ENCODE assay signal across 8 mouse cellular contexts in the genomic region with DNA sequence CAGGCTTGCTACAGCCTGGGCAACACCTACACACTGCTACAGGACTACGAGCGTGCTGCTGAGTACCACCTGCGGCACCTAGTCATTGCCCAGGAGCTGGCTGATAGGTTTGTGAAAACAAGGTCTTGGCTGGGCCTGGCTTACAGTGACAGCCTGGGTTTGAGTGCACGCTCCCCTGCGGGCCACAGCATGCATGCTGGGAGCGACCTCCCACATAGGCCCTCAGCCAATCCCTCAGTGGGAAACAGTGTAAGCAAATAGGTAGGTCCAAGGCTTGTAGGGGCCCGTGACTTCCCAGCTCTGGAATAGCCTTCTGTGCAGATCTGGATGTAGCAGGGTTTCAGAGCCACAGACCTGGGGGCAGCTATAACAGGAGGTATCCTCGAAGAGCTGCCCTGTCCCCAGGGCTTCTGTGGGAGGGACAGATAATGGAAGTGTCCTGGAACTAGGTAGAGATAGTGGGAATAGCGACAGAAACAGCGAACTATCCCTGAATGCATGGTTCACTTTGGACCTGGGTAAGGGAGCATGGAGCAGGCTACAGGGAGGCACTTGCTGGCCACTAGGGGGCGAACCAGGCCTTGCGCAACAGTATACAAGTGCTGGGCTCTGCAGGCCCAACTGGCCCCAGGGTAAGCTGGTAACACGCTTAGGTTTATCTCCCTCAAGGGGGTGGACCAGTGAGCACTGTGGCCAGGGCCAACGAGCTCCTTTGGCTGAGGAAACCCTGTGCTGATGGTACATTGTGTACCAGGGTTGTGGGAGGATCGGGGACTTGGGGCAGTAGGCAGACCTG. TPM values are rescaled to one million over a fixed set of nuclear protein-coding genes. Genes with fewer than 3 reads are reported as not detected.
DNase-seq lines count a peak whose midpoint lies in the region; ATAC-seq lines count a peak whose summit lies in the region.

No protein-coding gene starts in this region.

- H3K4me1 ChIP-seq in hindbrain, embryonic 11.5 days (replicated peaks; ENCODE audit: control insufficient read depth, insufficient read depth, low read length), result no peaks in the 10 kb centered on the region
- no peaks in the 10 kb centered on the region for H3K4me1 ChIP-seq in liver, embryonic 11.5 days (replicated peaks; ENCODE audit: control insufficient read depth, insufficient read depth, low read length)

- no peak overlapping the region for H3K4me2 ChIP-seq in hindbrain, embryonic 11.5 days (replicated peaks; ENCODE audit: low read depth, low read length)
- H3K4me2 ChIP-seq in liver, embryonic 11.5 days, result no peak overlapping the region

- peaks cover 7% of the 10 kb centered on the region; the same call in 1 of the 2 replicates for H3K36me3 ChIP-seq in hindbrain, embryonic 11.5 days (ENCODE audit: control insufficient read depth, insufficient read depth, low read length)
- peaks cover 19% of the 10 kb centered on the region; the same call in 1 of the 2 replicates for H3K36me3 ChIP-seq in liver, embryonic 11.5 days (ENCODE audit: control insufficient read depth, insufficient read depth, low read length)

- H3K4me3 ChIP-seq in hindbrain, embryonic 11.5 days (ENCODE audit: low read depth, low read length), result no peak overlapping the region
- no peak overlapping the region for H3K4me3 ChIP-seq in liver, embryonic 11.5 days (ENCODE audit: low read depth, low read length)

- DNase-seq in left cerebral cortex, postnatal 4 days, result peak; percentile 65
- DNase-seq in left cerebral cortex, adult 9 months (ENCODE audit: low spot score in 2 of 2), result no peak
- peak; percentile 79 to 85 for DNase-seq in adrenal gland, postnatal 36 days
- DNase-seq in fat pad, adult 2 months (ENCODE audit: extremely low read depth, low read depth, low spot score), result peak; percentile 69
- peak; percentile 78 for DNase-seq in hindbrain, embryonic 11.5 days (ENCODE audit: low spot score)
- DNase-seq in liver, embryonic 11.5 days (ENCODE audit: low spot score), result peak; percentile 64
- DNase-seq in thymus, postnatal 14 days, result peak; percentile 68

- H3K27me3 ChIP-seq in hindbrain, embryonic 11.5 days (ENCODE audit: control insufficient read depth, insufficient read depth, low read length), result no peaks in the 10 kb centered on the region
- H3K27me3 ChIP-seq in liver, embryonic 11.5 days (replicated peaks; ENCODE audit: control insufficient read depth, insufficient read depth, low read length), result no peaks in the 10 kb centered on the region

- WGBS in hindbrain, embryonic 11.5 days, result 69% methylated on average over 15 of the region's 15 CpGs
- WGBS in liver, embryonic 11.5 days, result 61% methylated on average over 15 of the region's 15 CpGs

- intact Hi-C loops in left cerebral cortex, postnatal 4 days (cut with DNase I), result no loop called here

- H3K27ac ChIP-seq in hindbrain, embryonic 11.5 days (ENCODE audit: low read depth, low read length), result no peak overlapping the region
- no peak overlapping the region for H3K27ac ChIP-seq in liver, embryonic 11.5 days (ENCODE audit: low read depth, low read length)

- H3K9me3 ChIP-seq in hindbrain, embryonic 11.5 days (ENCODE audit: control insufficient read depth, low read length), result no peaks in the 10 kb centered on the region
- no peaks in the 10 kb centered on the region for H3K9me3 ChIP-seq in liver, embryonic 11.5 days (ENCODE audit: control insufficient read depth, low read length)

- peak; percentile 73 for ATAC-seq in hindbrain, embryonic 11.5 days (ENCODE audit: low FRiP score)
- ATAC-seq in liver, embryonic 11.5 days (replicated peaks; ENCODE audit: low FRiP score), result peak; percentile 80
- ATAC-seq in monocyte, adult 5-6 weeks (replicated peaks; ENCODE audit: insufficient number of reproducible peaks, low FRiP score, low TSS enrichment, poor library complexity, severe bottlenecking), result peak; percentile 68

- H3K9ac ChIP-seq in hindbrain, embryonic 11.5 days (ENCODE audit: low read depth, low read length), result no peak overlapping the region
- H3K9ac ChIP-seq in liver, embryonic 11.5 days (ENCODE audit: low read depth, low read length), result no peak overlapping the region

RNA-seq across cellular contexts. Expression of a gene that starts 10.3 kb away (rescaled TPM):
- total RNA-seq in left cerebral cortex, postnatal 4 days (2021), result 100 to 1,000 TPM; 179 to 190 TPM
- total RNA-seq in adrenal gland, postnatal 36 days (2021), result 10 to 100 TPM; 14.5 to 14.7 TPM
- 46.9 and 48.5 TPM in 2 replicates for polyA plus RNA-seq in hindbrain, embryonic 11.5 days (2014; fragmentation: Nextera tagmentation; extraction: Ambion mirVana)
- polyA plus RNA-seq in liver, embryonic 11.5 days (2014; fragmentation: Nextera tagmentation; extraction: Ambion mirVana), result 17.0 and 18.9 TPM in 2 replicates
- 10.2 to 26.9 TPM (median 12.7 TPM) in 3 replicates for total RNA-seq in monocyte, adult 5-6 weeks (2017)

RNA-seq across cellular contexts. Expression of a gene that starts 26.3 kb away (rescaled TPM):
- total RNA-seq in left cerebral cortex, postnatal 4 days (2021), result 10 to 100 TPM; 23.3 to 25.8 TPM
- 10 to 100 TPM; 22.2 to 22.9 TPM for total RNA-seq in adrenal gland, postnatal 36 days (2021)
- 27.3 and 29.6 TPM in 2 replicates for polyA plus RNA-seq in hindbrain, embryonic 11.5 days (2014; fragmentation: Nextera tagmentation; extraction: Ambion mirVana)
- polyA plus RNA-seq in liver, embryonic 11.5 days (2014; fragmentation: Nextera tagmentation; extraction: Ambion mirVana), result 23.0 and 23.8 TPM in 2 replicates
- total RNA-seq in monocyte, adult 5-6 weeks (2017), result 3.4 to 8.6 TPM (median 3.7 TPM) in 3 replicates

RNA-seq across cellular contexts. Expression of a gene that starts 31.2 kb away (rescaled TPM):
- 1 to 10 TPM; 1.9 TPM for total RNA-seq in left cerebral cortex, postnatal 4 days (2021)
- total RNA-seq in adrenal gland, postnatal 36 days (2021), result under 1 TPM; 0.36 to 0.46 TPM
- polyA plus RNA-seq in hindbrain, embryonic 11.5 days (2014; fragmentation: Nextera tagmentation; extraction: Ambion mirVana), result 0.07 and 0.19 TPM in 2 replicates
- polyA plus RNA-seq in liver, embryonic 11.5 days (2014; fragmentation: Nextera tagmentation; extraction: Ambion mirVana), result not detected in 2 replicates
- total RNA-seq in monocyte, adult 5-6 weeks (2017), result not detected in 3 replicates

RNA-seq across cellular contexts. Expression of a gene that starts 35.1 kb away (rescaled TPM):
- 1 to 10 TPM; 1.1 to 1.4 TPM for total RNA-seq in left cerebral cortex, postnatal 4 days (2021)
- total RNA-seq in adrenal gland, postnatal 36 days (2021), result 1 to 10 TPM; 1.3 to 1.9 TPM
- polyA plus RNA-seq in hindbrain, embryonic 11.5 days (2014; fragmentation: Nextera tagmentation; extraction: Ambion mirVana), result 0.21 and 0.36 TPM in 2 replicates
- 1.1 and 1.7 TPM in 2 replicates for polyA plus RNA-seq in liver, embryonic 11.5 days (2014; fragmentation: Nextera tagmentation; extraction: Ambion mirVana)
- total RNA-seq in monocyte, adult 5-6 weeks (2017), result 82.3 to 116 TPM (median 106 TPM) in 3 replicates

RNA-seq across cellular contexts. Expression of a gene that starts 54.9 kb away (rescaled TPM):
- total RNA-seq in left cerebral cortex, postnatal 4 days (2021), result 100 to 1,000 TPM in 1 of 2 experiments, 10 to 100 TPM in 1; 86.5 to 101 TPM
- 10 to 100 TPM; 24.7 to 34.4 TPM for total RNA-seq in adrenal gland, postnatal 36 days (2021)
- polyA plus RNA-seq in hindbrain, embryonic 11.5 days (2014; fragmentation: Nextera tagmentation; extraction: Ambion mirVana), result 22.1 and 23.6 TPM in 2 replicates
- polyA plus RNA-seq in liver, embryonic 11.5 days (2014; fragmentation: Nextera tagmentation; extraction: Ambion mirVana), result 36.4 and 41.6 TPM in 2 replicates
- 29.6 to 63.7 TPM (median 31.7 TPM) in 3 replicates for total RNA-seq in monocyte, adult 5-6 weeks (2017)

Comparison
In these comparisons a context has a peak if more than half of its experiments do, and no peak if none do; other contexts are left out.
1. DNase-seq: peak in left cerebral cortex, postnatal 4 days (single experiment), adrenal gland, postnatal 36 days (2 of 2), fat pad, adult 2 months (single experiment), hindbrain, embryonic 11.5 days (single experiment), liver, embryonic 11.5 days (single experiment) and thymus, postnatal 14 days (single experiment); none in left cerebral cortex, adult 9 months (0 of 2).
2. Peak in every context shown above with its lines, with median percentiles within 50 percentile points of each other: ATAC-seq.